Mouse (Mus musculus) heart, postnatal 0 days (tissue): ENCODE results near the gene Ugt1a6a. TPM values are rescaled to one million over a fixed set of nuclear protein-coding genes. Genes with fewer than 3 reads are reported as not detected.

Source experiments
- ATAC-seq: fragments of 200-750 bp; cut with Nextera tagmentation; 2 replicates; pipeline ENCODE4 v1.8.0; 2017; ENCODE audit warnings: low read depth, moderate number of reproducible peaks, moderate library complexity; ENCODE audit not compliant: insufficient read depth
- DNase-seq: peaks from one replicate; pipeline ENCODE4 v3.0.0-alpha.2; 2016; ENCODE audit warnings: low spot score
- H3K27ac ChIP-seq: fragments of 300-500 bp; sonication (generic); 2 replicates; pipeline ENCODE4 v1.5.1; 2014; ENCODE audit warnings: low read depth, mild to moderate bottlenecking
- H3K27me3 ChIP-seq: fragments of 300-500 bp; sonication (generic); 2 replicates; pipeline ENCODE4 v1.6.1; 2014; ENCODE audit warnings: low read length, mixed read lengths; ENCODE audit not compliant: control insufficient read depth, insufficient read depth
- H3K36me3 ChIP-seq: fragments of 300-500 bp; sonication (generic); replicated peaks from 2 replicates; pipeline ENCODE4 v1.6.1; 2014; ENCODE audit warnings: low read length, mixed read lengths; ENCODE audit not compliant: control insufficient read depth, insufficient read depth
- H3K4me1 ChIP-seq: fragments of 300-500 bp; sonication (generic); 2 replicates; pipeline ENCODE4 v1.6.1; 2014; ENCODE audit warnings: antibody characterized with exemption; ENCODE audit not compliant: control insufficient read depth, insufficient read depth
- H3K4me2 ChIP-seq: fragments of 300-500 bp; sonication (generic); 2 replicates; pipeline ENCODE4 v1.6.1; 2014; ENCODE audit warnings: low read depth, mild to moderate bottlenecking, low read length, moderate library complexity
- H3K4me3 ChIP-seq: fragments of 300-500 bp; sonication (generic); 2 replicates; pipeline ENCODE4 v1.5.1; 2014; ENCODE audit warnings: low read depth, low read length
- H3K9ac ChIP-seq: fragments of 300-500 bp; sonication (generic); replicated peaks from 2 replicates; pipeline ENCODE4 v1.6.1; 2014; ENCODE audit warnings: low read depth, low read length, mixed read lengths
- H3K9me3 ChIP-seq: fragments of 300-500 bp; sonication (generic); replicated peaks from 2 replicates; pipeline ENCODE4 v1.6.1; 2016; ENCODE audit warnings: low read length; ENCODE audit not compliant: control insufficient read depth
- CTCF ChIP-seq: IDR thresholded peaks from 2 replicates; pipeline ENCODE4 v1.5.1; 2016; ENCODE audit warnings: antibody characterized with exemption, control low read depth, low read depth
- EP300 ChIP-seq: IDR thresholded peaks from 2 replicates; pipeline ENCODE4 v1.6.1; 2016; ENCODE audit warnings: antibody characterized with exemption, low read depth
- WGBS: fragments of 180-500 bp; shearing (Covaris S2); extraction: QIAGEN DNeasy Blood & Tissue Kit; methylation state at CpG from one replicate; pipeline ENCODE4 v1.1.7; 2014; 5-methylcytosine and 5-hydroxymethylcytosine counted together
- polyA plus RNA-seq: library from polyadenylated mRNA; unstranded; fragments of >200 nt; fragmentation: Nextera tagmentation; extraction: Ambion mirVana; gene quantifications from 2 replicates; pipeline ENCODE4 v1.2.1, GENCODE M21; 2015
- total RNA-seq: library from RNA; depleted of rRNA; stranded (reverse); fragments of >200 nt; gene quantifications from 2 replicates; pipeline ENCODE4 v1.2.3, GENCODE M21; 2014; ENCODE audit warnings: low replicate concordance

Ugt1a6a gene
- total and polyA plus RNA-seq, 2 experiments from 2014 or later: 0.66 to 2.2 TPM

GRCm38 (mm10) chr1:88234646-88235045 lies 100.0 kb downstream of the Ugt1a6a start:
- no peaks in the 10 kb centered on the region for H3K27me3 ChIP-seq
- DNase-seq (no peak), ATAC-seq (no peak)
- H3K9ac ChIP-seq: no peak overlapping the region
- peaks cover 95% of the 10 kb centered on the region for H3K9me3 ChIP-seq
- H3K4me2 ChIP-seq: no peak overlapping the region
- TF ChIP-seq CTCF: no peak
- no peak for TF ChIP-seq EP300
- H3K4me1 ChIP-seq: no peaks in the 10 kb centered on the region
- H3K4me3 ChIP-seq: no peak overlapping the region
- no peak overlapping the region for H3K27ac ChIP-seq
- WGBS: 38% methylated on average over 5 of the region's 5 CpGs
- H3K36me3 ChIP-seq: no peaks in the 10 kb centered on the region

GRCm38 (mm10) chr1:88235046-88235893 lies 100.7 kb downstream of the Ugt1a6a start:
- H3K9ac ChIP-seq: no peak overlapping the region
- H3K27ac ChIP-seq: no peak overlapping the region
- 55% methylated on average over 11 of the region's 11 CpGs for WGBS
- no peak overlapping the region for H3K4me2 ChIP-seq
- H3K9me3 ChIP-seq: peaks cover 95% of the 10 kb centered on the region
- ATAC-seq (no peak), DNase-seq (no peak)
- no peaks in the 10 kb centered on the region for H3K36me3 ChIP-seq
- H3K27me3 ChIP-seq: no peaks in the 10 kb centered on the region
- TF ChIP-seq CTCF (no peak), EP300 (no peak)
- no peak overlapping the region for H3K4me3 ChIP-seq
- no peaks in the 10 kb centered on the region for H3K4me1 ChIP-seq

DNA sequence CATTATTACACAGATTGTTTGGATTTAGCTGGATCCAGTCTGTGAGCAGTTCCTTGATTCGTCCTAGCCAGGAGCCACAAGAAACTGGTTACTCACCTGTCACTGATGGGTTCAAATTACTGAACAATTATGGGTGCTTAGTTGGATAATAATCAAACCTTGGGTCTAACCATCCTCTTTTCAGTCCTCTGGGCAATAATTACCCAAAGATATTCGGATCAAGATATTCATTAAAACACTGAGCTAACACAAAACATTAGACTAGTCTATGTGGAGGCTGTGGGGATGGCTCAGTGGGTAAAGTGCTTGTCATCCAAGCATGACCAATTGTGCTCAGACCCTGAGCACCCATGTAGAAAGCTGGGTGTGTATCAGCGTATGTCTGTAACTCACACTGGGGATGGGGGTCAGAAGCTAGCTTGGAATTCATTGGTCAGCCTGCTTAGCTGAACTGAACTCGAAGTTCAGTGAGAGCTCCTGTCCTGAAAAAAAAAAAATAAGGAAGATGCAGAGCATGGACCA lies 101.3 kb downstream of the Ugt1a6a start:
- 43% methylated on average over 4 of the region's 4 CpGs for WGBS
- TF ChIP-seq EP300: no peak
- TF ChIP-seq CTCF: no peak
- no peak overlapping the region for H3K9ac ChIP-seq
- DNase-seq: no peak
- peaks cover 95% of the 10 kb centered on the region for H3K9me3 ChIP-seq
- H3K36me3 ChIP-seq: no peaks in the 10 kb centered on the region
- H3K27me3 ChIP-seq: no peaks in the 10 kb centered on the region
- no peak for ATAC-seq
- no peak overlapping the region for H3K27ac ChIP-seq
- H3K4me1 ChIP-seq: no peaks in the 10 kb centered on the region
- H3K4me3 ChIP-seq: no peak overlapping the region
- H3K4me2 ChIP-seq: no peak overlapping the region

DNA sequence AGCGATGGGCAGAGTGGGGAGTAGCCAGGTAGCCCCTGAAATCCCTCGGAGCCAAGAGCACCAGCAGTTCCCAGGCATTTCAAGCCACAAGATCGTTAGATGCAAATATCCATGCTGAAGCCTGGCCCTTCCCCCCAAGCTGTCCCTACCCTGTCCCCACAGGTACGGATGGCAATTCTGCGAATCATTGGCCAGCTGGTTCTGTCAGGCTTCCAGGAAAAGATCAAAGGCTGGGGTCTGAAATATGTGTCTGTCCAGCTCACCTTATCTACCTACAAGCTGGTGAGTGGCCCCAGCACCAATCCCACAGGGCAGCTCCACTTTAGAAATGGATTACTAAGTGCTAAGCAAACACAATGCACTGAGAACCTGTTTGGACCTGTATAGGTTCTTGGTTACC lies 102.7 kb downstream of the Ugt1a6a start:
- Histone ChIP-seq H3K27me3 (no peaks in the 10 kb centered on the region), H3K4me3 (no peak overlapping the region), H3K4me2 (no peak overlapping the region), H3K27ac (no peak overlapping the region), H3K9me3 (peaks cover 93% of the 10 kb centered on the region), H3K9ac (no peak overlapping the region), H3K36me3 (no peaks in the 10 kb centered on the region), H3K4me1 (no peaks in the 10 kb centered on the region)
- DNase-seq (no peak), ATAC-seq (no peak)
- TF ChIP-seq CTCF (no peak), EP300 (no peak)
- 66% methylated on average over 5 of the region's 5 CpGs for WGBS

GRCm38 (mm10) chr1:88238771-88239170 lies 104.2 kb downstream of the Ugt1a6a start:
- no peak overlapping the region for H3K4me2 ChIP-seq
- no peak overlapping the region for H3K27ac ChIP-seq
- WGBS: 64% methylated on average over 6 of the region's 6 CpGs
- no peak for ATAC-seq
- no peak for DNase-seq
- no peaks in the 10 kb centered on the region for H3K4me1 ChIP-seq
- H3K9me3 ChIP-seq: peaks cover 90% of the 10 kb centered on the region
- no peak overlapping the region for H3K9ac ChIP-seq
- no peak overlapping the region for H3K4me3 ChIP-seq
- no peaks in the 10 kb centered on the region for H3K27me3 ChIP-seq
- TF ChIP-seq EP300: no peak
- no peak for TF ChIP-seq CTCF
- no peaks in the 10 kb centered on the region for H3K36me3 ChIP-seq
